Comparison of ENCODE assay signal across 8 mouse cellular contexts in the genomic region with DNA sequence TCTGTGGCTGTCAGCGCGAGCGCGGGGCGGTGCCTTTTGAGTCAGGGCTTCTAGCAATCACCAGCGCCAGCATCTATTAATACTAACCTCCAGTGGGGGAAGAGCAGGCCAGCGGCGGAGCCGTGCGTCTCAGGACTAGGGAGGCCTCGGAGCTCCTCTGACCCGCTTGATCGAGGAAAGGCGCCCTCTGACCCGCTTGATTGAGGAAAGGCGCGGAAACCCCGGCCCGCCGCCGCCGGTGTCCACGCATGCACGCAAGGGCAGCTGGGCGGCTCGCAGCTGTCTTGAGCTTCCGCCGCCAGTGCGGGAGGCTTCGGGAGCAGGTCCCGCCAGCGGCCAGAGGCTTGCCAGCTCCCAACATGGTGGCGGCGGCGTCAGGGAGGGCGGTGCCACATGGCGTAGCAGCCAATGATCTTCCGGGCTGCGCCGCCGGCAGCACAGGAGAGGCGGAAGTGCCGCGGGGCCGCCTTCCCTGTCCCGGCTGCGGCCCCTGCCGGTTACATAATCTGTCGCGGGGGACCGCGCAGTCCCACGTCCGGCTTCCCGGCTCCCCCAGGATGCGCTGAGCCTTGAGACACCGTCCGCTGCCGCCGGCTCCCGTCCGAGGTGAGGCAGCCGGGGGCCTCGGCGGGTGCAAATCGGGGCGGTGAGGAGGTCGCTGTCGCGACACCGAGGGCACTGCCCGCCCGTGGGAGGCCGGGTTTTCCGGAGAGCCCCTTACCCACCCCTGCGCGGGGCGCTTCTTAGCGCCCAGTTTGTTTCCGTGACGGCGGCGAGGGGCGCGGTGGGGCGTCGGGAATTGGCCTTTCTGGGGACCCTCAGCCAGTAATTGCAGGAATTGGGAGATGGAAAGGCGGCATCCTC. TPM values are rescaled to one million over a fixed set of nuclear protein-coding genes. Genes with fewer than 3 reads are reported as not detected.
A peak's percentile ranks its signal among the peaks of the same experiment; 100 is the strongest.
DNase-seq lines count a peak whose midpoint lies in the region; ATAC-seq and TF ChIP-seq lines count a peak whose summit lies in the region.

A gene (minus strand): TSS at position 361 of the 864 bp plus-strand sequence.
A gene (plus strand): TSS at position 448 of the 864 bp plus-strand sequence.

- TF ChIP-seq CTCF in liver, embryonic 14.5 days (IDR thresholded peaks at IDR 0.05; ENCODE audit: low read depth), result peak; percentile 53
- TF ChIP-seq CTCF in stomach, postnatal 0 days (IDR thresholded peaks at IDR 0.05; ENCODE audit: low read depth), result peak; percentile 61

- ATAC-seq in heart, embryonic 15.5 days (replicated peaks; ENCODE audit: insufficient number of reproducible peaks, insufficient read depth, low FRiP score, low read depth), result peak; percentile 98
- ATAC-seq in liver, embryonic 14.5 days (ENCODE audit: insufficient read depth), result peak; percentile 98
- peak; percentile 99 for ATAC-seq in neural tube, embryonic 11.5 days (ENCODE audit: insufficient read depth, low FRiP score, low TSS enrichment)
- ATAC-seq in stomach, postnatal 0 days (ENCODE audit: low FRiP score, low TSS enrichment), result peak; percentile 99

- peak; percentile 96 for DNase-seq in CD4-positive, CD25-positive, alpha-beta regulatory T cell, adult 2 months (ENCODE audit: low read depth, low spot score)
- DNase-seq in fibroblast of lung, adult 2 months (ENCODE audit: low read depth), result peak; percentile 85
- peak; percentile 95 to 98 for DNase-seq in kidney, postnatal 25 days
- peak; percentile 87 to 88 (median 87) for DNase-seq in liver, embryonic 14.5 days (ENCODE audit: low read depth in 3 of 3, low spot score in 3 of 3)
- peak; percentile 96 for DNase-seq in neural tube, embryonic 11.5 days (ENCODE audit: low spot score)
- peak; percentile 96 for DNase-seq in stomach, postnatal 0 days (ENCODE audit: low spot score)

- WGBS in heart, embryonic 15.5 days, result under 1% methylated on average over 88 of the region's 88 CpGs
- under 1% methylated on average over 88 of the region's 88 CpGs for WGBS in liver, embryonic 14.5 days (ENCODE audit: insufficient replicate concordance)
- whole genome bisulfite sequencing in neural tube, embryonic 11.5 days, result under 1% methylated on average over 77 of the region's 88 CpGs
- under 1% methylated on average over 86 of the region's 88 CpGs for WGBS in stomach, postnatal 0 days

- TF ChIP-seq EP300 in liver, embryonic 14.5 days (IDR thresholded peaks at IDR 0.05; ENCODE audit: low read depth), result peak; percentile 38; the same call in 1 of the 2 replicates
- TF ChIP-seq EP300 in stomach, postnatal 0 days (optimal IDR thresholded peaks at IDR 0.05), result peak; percentile 81

- no peaks in the 10 kb centered on the region for H3K9me3 ChIP-seq in heart, embryonic 15.5 days (replicated peaks)
- no peaks in the 10 kb centered on the region for H3K9me3 ChIP-seq in liver, embryonic 14.5 days (ENCODE audit: control insufficient read depth, low read length)
- H3K9me3 ChIP-seq in neural tube, embryonic 11.5 days (ENCODE audit: control insufficient read depth, low read length), result no peaks in the 10 kb centered on the region
- no peaks in the 10 kb centered on the region for H3K9me3 ChIP-seq in stomach, postnatal 0 days (ENCODE audit: control insufficient read depth, low read length)

- peak within 1 kb of the TSS; percentile 96 for H3K9ac ChIP-seq in heart, embryonic 15.5 days
- H3K9ac ChIP-seq in liver, embryonic 14.5 days (replicated peaks), result peak within 1 kb of the TSS; percentile 90
- H3K9ac ChIP-seq in neural tube, embryonic 11.5 days (ENCODE audit: low read length), result peak within 1 kb of the TSS; percentile 84
- peak within 1 kb of the TSS; percentile 94 for H3K9ac ChIP-seq in stomach, postnatal 0 days (ENCODE audit: low read length)

- peaks cover 3% of the 10 kb centered on the region; the same call in 1 of the 2 replicates for H3K4me1 ChIP-seq in brown adipose tissue, adult 24 weeks (ENCODE audit: control insufficient read depth, insufficient read depth, insufficient read length, low read length)
- H3K4me1 ChIP-seq in heart, embryonic 15.5 days (replicated peaks), result peaks cover 20% of the 10 kb centered on the region
- H3K4me1 ChIP-seq in liver, embryonic 14.5 days (replicated peaks; ENCODE audit: control insufficient read depth in 2 of 2, insufficient read depth in 2 of 2, low read length in 1 of 2), result peaks cover 8 to 20% of the 10 kb centered on the region in 2 experiments
- peaks cover 5% of the 10 kb centered on the region for H3K4me1 ChIP-seq in neural tube, embryonic 11.5 days (ENCODE audit: control insufficient read depth, insufficient read depth, low read length)
- H3K4me1 ChIP-seq in stomach, postnatal 0 days (replicated peaks; ENCODE audit: control insufficient read depth, insufficient read depth), result no peaks in the 10 kb centered on the region

- H3K27me3 ChIP-seq in heart, embryonic 15.5 days, result no peaks in the 10 kb centered on the region
- H3K27me3 ChIP-seq in liver, embryonic 14.5 days (ENCODE audit: control insufficient read depth, insufficient read depth, low read length), result no peaks in the 10 kb centered on the region
- H3K27me3 ChIP-seq in neural tube, embryonic 11.5 days (ENCODE audit: control insufficient read depth, insufficient read depth, low read length), result no peaks in the 10 kb centered on the region
- no peaks in the 10 kb centered on the region for H3K27me3 ChIP-seq in stomach, postnatal 0 days (ENCODE audit: control insufficient read depth, insufficient read depth, low read length)

- H3K4me2 ChIP-seq in heart, embryonic 15.5 days, result peak within 1 kb of the TSS; percentile 84
- H3K4me2 ChIP-seq in liver, embryonic 14.5 days (ENCODE audit: low read depth), result peak within 1 kb of the TSS; percentile 83
- H3K4me2 ChIP-seq in neural tube, embryonic 11.5 days (ENCODE audit: low read depth), result peak within 1 kb of the TSS; percentile 73
- peak within 1 kb of the TSS; percentile 85 for H3K4me2 ChIP-seq in stomach, postnatal 0 days (replicated peaks; ENCODE audit: low read depth)

- H3K27ac ChIP-seq in brown adipose tissue, adult 24 weeks (replicated peaks; ENCODE audit: low read depth, low read length), result peak within 1 kb of the TSS; percentile 83
- H3K27ac ChIP-seq in heart, embryonic 15.5 days, result peak within 1 kb of the TSS; percentile 99
- H3K27ac ChIP-seq in liver, embryonic 14.5 days, result peak within 1 kb of the TSS; percentile 67
- H3K27ac ChIP-seq in neural tube, embryonic 11.5 days (ENCODE audit: low read depth, low read length), result peak within 1 kb of the TSS; percentile 90
- peak within 1 kb of the TSS; percentile 94 for H3K27ac ChIP-seq in stomach, postnatal 0 days (replicated peaks)

- peak within 1 kb of the TSS; percentile 94 for H3K4me3 ChIP-seq in brown adipose tissue, adult 24 weeks (ENCODE audit: insufficient read depth, low read depth, low read length)
- H3K4me3 ChIP-seq in heart, embryonic 15.5 days, result peak within 1 kb of the TSS; percentile 99
- peak within 1 kb of the TSS; percentile 80 to 87 for H3K4me3 ChIP-seq in liver, embryonic 14.5 days (ENCODE audit: insufficient read depth in 1 of 2, low read depth in 2 of 2, low read length in 2 of 2)
- H3K4me3 ChIP-seq in neural tube, embryonic 11.5 days (ENCODE audit: low read depth, low read length), result peak within 1 kb of the TSS; percentile 90
- peak within 1 kb of the TSS; percentile 98 for H3K4me3 ChIP-seq in stomach, postnatal 0 days (ENCODE audit: low read depth, low read length)

- peaks cover 4% of the 10 kb centered on the region; the same call in 1 of the 2 replicates for H3K36me3 ChIP-seq in heart, embryonic 15.5 days
- no peaks in the 10 kb centered on the region for H3K36me3 ChIP-seq in liver, embryonic 14.5 days (replicated peaks; ENCODE audit: control insufficient read depth, insufficient read depth, low read depth)
- H3K36me3 ChIP-seq in neural tube, embryonic 11.5 days (ENCODE audit: control insufficient read depth, insufficient read depth, low read length), result 0 out of 2 replicates have a peak, but pooled peaks cover under 1% of the 10 kb centered on the region
- H3K36me3 ChIP-seq in stomach, postnatal 0 days (ENCODE audit: control insufficient read depth, insufficient read depth, low read length), result no peaks in the 10 kb centered on the region

RNA-seq across cellular contexts. Expression of the first gene that starts in this region (rescaled TPM):
- 3.9 and 4.9 TPM in 2 replicates for polyA plus RNA-seq in brown adipose tissue, adult 24 weeks (2012; ENCODE audit: insufficient read depth, insufficient read length, missing spikeins)
- polyA plus RNA-seq in heart, embryonic 15.5 days (2015; fragmentation: Nextera tagmentation; extraction: Ambion mirVana), result 5.3 and 5.4 TPM in 2 replicates
- polyA plus RNA-seq in liver, embryonic 14.5 days (2012; rRNA removed), result 1.6 and 2.0 TPM in 2 replicates
- 1.4 and 2.0 TPM in 2 replicates for polyA plus RNA-seq in liver, embryonic 14.5 days (2014; fragmentation: Nextera tagmentation; extraction: Ambion mirVana)
- polyA plus RNA-seq in neural tube, embryonic 11.5 days (2014; fragmentation: Nextera tagmentation; extraction: Ambion mirVana), result 9.5 and 9.6 TPM in 2 replicates
- 2.2 and 3.5 TPM in 2 replicates for polyA plus RNA-seq in stomach, postnatal 0 days (2015; fragmentation: Nextera tagmentation; extraction: Ambion mirVana)

RNA-seq across cellular contexts. Expression of the second gene that starts in this region (rescaled TPM):
- not detected in 2 replicates for polyA plus RNA-seq in brown adipose tissue, adult 24 weeks (2012; ENCODE audit: insufficient read depth, insufficient read length, missing spikeins)
- 0.58 and 0.93 TPM in 2 replicates for polyA plus RNA-seq in heart, embryonic 15.5 days (2015; fragmentation: Nextera tagmentation; extraction: Ambion mirVana)
- polyA plus RNA-seq in liver, embryonic 14.5 days (2012; rRNA removed), result 0.17 and 0.26 TPM in 2 replicates
- 0.46 and 0.75 TPM in 2 replicates for polyA plus RNA-seq in liver, embryonic 14.5 days (2014; fragmentation: Nextera tagmentation; extraction: Ambion mirVana)
- 1.5 TPM in 1 of 2 replicates, not detected in the other for polyA plus RNA-seq in neural tube, embryonic 11.5 days (2014; fragmentation: Nextera tagmentation; extraction: Ambion mirVana)
- 0.75 and 1.9 TPM in 2 replicates for polyA plus RNA-seq in stomach, postnatal 0 days (2015; fragmentation: Nextera tagmentation; extraction: Ambion mirVana)

Comparison
In these comparisons a context has a peak if more than half of its experiments do, and no peak if none do; other contexts are left out.
1. Peak in every context shown above with its lines: DNase-seq, ATAC-seq, H3K4me3 ChIP-seq and H3K27ac ChIP-seq.